Mouse (Mus musculus) MEL (cell line): ENCODE results near the gene Atg13.

ENCODE experiments used
- CTCF ChIP-seq, 3 experiments: IDR thresholded peaks in 2 of 3; conservative IDR thresholded peaks in 1 of 3; 2 replicates each; pipeline ENCODE4 v1.5.1; 2011 to 2012; ENCODE audit warnings: low read length in 3 of 3, low read depth in 2 of 3, mild to moderate bottlenecking in 2 of 3, improper control_type of control experiment in 1 of 3, inconsistent platforms in 1 of 3, mixed read lengths in 1 of 3, moderate library complexity in 1 of 3; ENCODE audit not compliant: control insufficient read depth in 1 of 3, insufficient read depth in 1 of 3, poor library complexity in 1 of 3, severe bottlenecking in 1 of 3
- E2F4 ChIP-seq: IDR thresholded peaks from 2 replicates; pipeline ENCODE4 v1.6.1; 2011; ENCODE audit warnings: low read depth, low read length, improper control_type of control experiment, borderline replicate concordance
- ELF1 ChIP-seq: IDR thresholded peaks from 2 replicates; pipeline ENCODE4 v1.6.1; 2014; ENCODE audit warnings: low read depth, mild to moderate bottlenecking, inconsistent platforms, low read length, improper control_type of control experiment, moderate library complexity
- EP300 ChIP-seq, 2 experiments: IDR thresholded peaks; 2 replicates each; pipeline ENCODE4 v1.6.1; 2011; ENCODE audit warnings: improper control_type of control experiment in 2 of 2, low read length in 2 of 2, low read depth in 1 of 2, mild to moderate bottlenecking in 1 of 2
- GATA1 ChIP-seq: IDR thresholded peaks from 2 replicates; pipeline ENCODE4 v1.6.1; 2011; ENCODE audit warnings: low read depth, low read length, improper control_type of control experiment
- MXI1 ChIP-seq: IDR thresholded peaks from 2 replicates; pipeline ENCODE4 v1.6.1; 2011; ENCODE audit warnings: mild to moderate bottlenecking, low read depth, low read length, improper control_type of control experiment
- MYC ChIP-seq: IDR thresholded peaks from 2 replicates; pipeline ENCODE4 v1.6.1; 2011; ENCODE audit warnings: low read depth, mild to moderate bottlenecking, low read length, improper control_type of control experiment, moderate library complexity
- NELFE ChIP-seq: IDR thresholded peaks from 2 replicates; pipeline ENCODE4 v1.6.1; 2011; ENCODE audit warnings: low read depth, low read length, improper control_type of control experiment
- POLR2A ChIP-seq, 2 experiments: IDR thresholded peaks; 2 replicates each; pipeline ENCODE4 v1.6.1; 2011 to 2012; ENCODE audit warnings: low read length in 2 of 2, mild to moderate bottlenecking in 2 of 2, control low read depth in 1 of 2, improper control_type of control experiment in 1 of 2, low read depth in 1 of 2, moderate library complexity in 1 of 2; ENCODE audit not compliant: control insufficient read depth in 1 of 2, insufficient read depth in 1 of 2, poor library complexity in 1 of 2
- POLR2AphosphoS2 ChIP-seq: IDR thresholded peaks from 2 replicates; pipeline ENCODE4 v1.6.1; 2011; ENCODE audit warnings: low read length, improper control_type of control experiment
- SMC3 ChIP-seq: IDR thresholded peaks from 2 replicates; pipeline ENCODE4 v1.6.1; 2011; ENCODE audit warnings: low read depth, low read length, improper control_type of control experiment

- TF ChIP-seq EP300 (IDR thresholded peaks at IDR 0.05; ENCODE audit: low read depth in 1 of 2, low read length in 2 of 2) (no peak), E2F4 (no peak), ELF1 (no peak), POLR2AphosphoS2 (no peak), NELFE (no peak), MYC (no peak), CTCF (IDR thresholded peaks at IDR 0.05 in 2 of 3, conservative IDR thresholded peaks at IDR 0.05 in 1 of 3; ENCODE audit: control insufficient read depth in 1 of 3, insufficient read depth in 1 of 3, low read depth in 2 of 3, low read length in 3 of 3, poor library complexity in 1 of 3, severe bottlenecking in 1 of 3) (no peak), GATA1 (no peak), MXI1 (no peak), POLR2A (IDR thresholded peaks at IDR 0.05; ENCODE audit: control insufficient read depth in 1 of 2, insufficient read depth in 1 of 2, low read depth in 1 of 2, low read length in 2 of 2, poor library complexity in 1 of 2) (no peak), SMC3 (no peak)
These were observed 2.0 kb downstream of the Atg13 start for GRCm38 (mm10) chr2:91708361-91708760.
